Mouse (Mus musculus) ES-Bruce4 (cell line): ENCODE data around the gene Nrcam.

Source experiments
- CTCF ChIP-seq: IDR thresholded peaks from one replicate; pipeline ENCODE4 v1.8.1; 2011; ENCODE audit warnings: low read depth, low read length
- POLR2A ChIP-seq: IDR thresholded peaks from one replicate; pipeline ENCODE4 v1.8.1; 2011; ENCODE audit warnings: low read length; ENCODE audit not compliant: insufficient read depth

GRCm38 (mm10) chr12:44572664-44573063, 244.0 kb downstream of the Nrcam start:
- TF ChIP-seq CTCF: no peak
- no peak for TF ChIP-seq POLR2A
